Mouse (Mus musculus): Measurements from ENCODE around the gene Rbm42.

GRCm38 (mm10) chr7:30593579-30594509 lies 56.3 kb downstream of the Rbm42 start:
- no peak for TF ChIP-seq CTCF (IDR thresholded peaks at IDR 0.05; ENCODE audit: low read depth)
- TF ChIP-seq EP300 (IDR thresholded peaks at IDR 0.05; ENCODE audit: low read depth) = no peak
